1 mouse cellular context compared by ENCODE assay signal in the genomic region with DNA sequence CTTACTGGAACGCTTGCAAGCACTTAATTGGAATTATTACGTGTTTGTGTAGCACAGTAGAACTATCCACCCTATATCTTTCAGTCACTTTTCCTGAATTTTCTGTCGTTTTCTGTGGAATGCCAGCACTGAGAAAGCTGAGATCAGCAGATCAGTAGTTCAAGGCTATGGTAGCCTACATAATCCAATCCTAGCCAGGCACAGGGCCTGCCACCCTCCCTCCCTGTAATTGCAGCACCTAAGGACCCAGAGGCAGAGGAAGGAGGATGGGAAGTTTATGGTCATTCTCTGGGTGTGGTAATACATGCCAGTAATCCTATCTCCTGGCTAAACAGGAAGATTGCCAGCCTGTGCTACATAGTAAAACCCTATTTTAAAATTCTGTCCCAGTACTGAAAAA.
TF ChIP-seq lines count a peak whose summit lies in the region.

No protein-coding gene starts in this region.

TF ChIP-seq in CH12.LX, 34 proteins besides CTCF, POLR2A, EP300 and RAD21:
- no peak for TF ChIP-seq ZC3H11A (IDR thresholded peaks at IDR 0.05; ENCODE audit: low read depth, low read length)
- TF ChIP-seq IRF4 (IDR thresholded peaks at IDR 0.05; ENCODE audit: low read depth, low read length): no peak
- no peak for TF ChIP-seq MAX (IDR thresholded peaks at IDR 0.05; ENCODE audit: low read length)
- TF ChIP-seq BHLHE40 (IDR thresholded peaks at IDR 0.05; ENCODE audit: low read depth, low read length): no peak
- peak; percentile 74; the same call in 1 of the 2 replicates for TF ChIP-seq MAFK (IDR thresholded peaks at IDR 0.05; ENCODE audit: insufficient replicate concordance, low read length)
